Mouse (Mus musculus): ENCODE results near the gene Epb41l1. TPM values are rescaled to one million over a fixed set of nuclear protein-coding genes. Genes with fewer than 3 reads are reported as not detected.

Gene Epb41l1
- total and polyA plus RNA-seq, 2 experiments from 2014 or later, result 10.0 to 211 TPM

GRCm38 (mm10) chr2:156431409-156431808 is 10.7 kb downstream of the Epb41l1 start:
- ATAC-seq (no peak), DNase-seq (no peak)
- H3K4me1 ChIP-seq (ENCODE audit: insufficient read depth), result no peaks in the 10 kb centered on the region
- no peak overlapping the region for H3K4me2 ChIP-seq (ENCODE audit: low read depth)
- 70% methylated on average over 6 of the region's 6 CpGs for WGBS
- no peak overlapping the region for H3K4me3 ChIP-seq (ENCODE audit: low read depth, low read length)
- no peak overlapping the region for H3K9ac ChIP-seq
- H3K36me3 ChIP-seq (ENCODE audit: insufficient read depth), result no peaks in the 10 kb centered on the region
- no peak for TF ChIP-seq CTCF (IDR thresholded peaks at IDR 0.05; ENCODE audit: low read depth)
- H3K27me3 ChIP-seq (ENCODE audit: insufficient read depth, low read length), result no peaks in the 10 kb centered on the region
- H3K27ac ChIP-seq (ENCODE audit: low read depth, low read length), result no peak overlapping the region
- H3K9me3 ChIP-seq (ENCODE audit: low read length), result no peaks in the 10 kb centered on the region

GRCm38 (mm10) chr2:156432086-156432485 is 11.4 kb downstream of the Epb41l1 start:
- Histone ChIP-seq H3K9ac (no peak overlapping the region), H3K27ac (ENCODE audit: low read depth, low read length) (no peak overlapping the region), H3K4me3 (ENCODE audit: low read depth, low read length) (no peak overlapping the region), H3K4me2 (ENCODE audit: low read depth) (no peak overlapping the region), H3K4me1 (ENCODE audit: insufficient read depth) (no peaks in the 10 kb centered on the region), H3K9me3 (ENCODE audit: low read length) (no peaks in the 10 kb centered on the region), H3K27me3 (ENCODE audit: insufficient read depth, low read length) (no peaks in the 10 kb centered on the region), H3K36me3 (ENCODE audit: insufficient read depth) (no peaks in the 10 kb centered on the region)
- ATAC-seq (no peak), DNase-seq (no peak)
- no peak for TF ChIP-seq CTCF (IDR thresholded peaks at IDR 0.05; ENCODE audit: low read depth)
- WGBS, result 95% methylated on average over 3 of the region's 3 CpGs

GRCm38 (mm10) chr2:156432874-156433868 is 12.5 kb downstream of the Epb41l1 start:
- Histone ChIP-seq H3K4me1 (ENCODE audit: insufficient read depth) (no peaks in the 10 kb centered on the region), H3K4me2 (ENCODE audit: low read depth) (no peak overlapping the region), H3K9ac (no peak overlapping the region), H3K9me3 (ENCODE audit: low read length) (no peaks in the 10 kb centered on the region), H3K27ac (ENCODE audit: low read depth, low read length) (no peak overlapping the region), H3K4me3 (ENCODE audit: low read depth, low read length) (no peak overlapping the region), H3K27me3 (ENCODE audit: insufficient read depth, low read length) (no peaks in the 10 kb centered on the region), H3K36me3 (ENCODE audit: insufficient read depth) (no peaks in the 10 kb centered on the region)
- WGBS, result 48% methylated on average over 9 of the region's 9 CpGs
- ATAC-seq, result no peak
- DNase-seq, result no peak
- no peak for TF ChIP-seq CTCF (IDR thresholded peaks at IDR 0.05; ENCODE audit: low read depth)

GRCm38 (mm10) chr2:156437637-156438036 is 16.9 kb downstream of the Epb41l1 start:
- Histone ChIP-seq H3K27ac (ENCODE audit: low read depth, low read length) (no peak overlapping the region), H3K9ac (no peak overlapping the region), H3K9me3 (ENCODE audit: low read length) (no peaks in the 10 kb centered on the region), H3K4me1 (ENCODE audit: insufficient read depth) (no peaks in the 10 kb centered on the region), H3K27me3 (ENCODE audit: insufficient read depth, low read length) (no peaks in the 10 kb centered on the region), H3K36me3 (ENCODE audit: insufficient read depth) (0 out of 2 replicates have a peak, but pooled peaks cover 2% of the 10 kb centered on the region), H3K4me3 (ENCODE audit: low read depth, low read length) (no peak overlapping the region), H3K4me2 (ENCODE audit: low read depth) (no peak overlapping the region)
- TF ChIP-seq CTCF (IDR thresholded peaks at IDR 0.05; ENCODE audit: low read depth), result no peak
- no peak for ATAC-seq
- 89% methylated on average over 11 of the region's 11 CpGs for WGBS
- no peak for DNase-seq

- ATAC-seq (peak; percentile 40), DNase-seq (no peak)
- H3K9ac ChIP-seq, result no peak overlapping the region
- H3K36me3 ChIP-seq (ENCODE audit: insufficient read depth), result peaks cover 17% of the 10 kb centered on the region; the same call in 1 of the 2 replicates
- H3K4me1 ChIP-seq (ENCODE audit: insufficient read depth), result no peaks in the 10 kb centered on the region
- H3K4me3 ChIP-seq (ENCODE audit: low read depth, low read length), result no peak overlapping the region
- no peaks in the 10 kb centered on the region for H3K9me3 ChIP-seq (ENCODE audit: low read length)
- TF ChIP-seq CTCF (IDR thresholded peaks at IDR 0.05; ENCODE audit: low read depth), result no peak
- WGBS, result 42% methylated on average over 11 of the region's 11 CpGs
- H3K27ac ChIP-seq (ENCODE audit: low read depth, low read length), result 0 out of 2 replicates have a peak overlapping the region, but pooled peaks have one; percentile 9
- H3K4me2 ChIP-seq (ENCODE audit: low read depth), result no peak overlapping the region
- no peaks in the 10 kb centered on the region for H3K27me3 ChIP-seq (ENCODE audit: insufficient read depth, low read length)
Observed at GRCm38 (mm10) chr2:156439666-156440462, 19.2 kb downstream of the Epb41l1 start.

GRCm38 (mm10) chr2:156441909-156442308 is 21.2 kb downstream of the Epb41l1 start:
- no peak for TF ChIP-seq CTCF (IDR thresholded peaks at IDR 0.05; ENCODE audit: low read depth)
- no peak for ATAC-seq
- WGBS, result 69% methylated on average over 6 of the region's 6 CpGs

More at GRCm38 (mm10) chr2:156441909-156442308, 21.2 kb downstream of the Epb41l1 start:
- Histone ChIP-seq H3K36me3 (ENCODE audit: insufficient read depth) (peaks cover 34% of the 10 kb centered on the region), H3K27me3 (ENCODE audit: insufficient read depth, low read length) (no peaks in the 10 kb centered on the region), H3K4me2 (ENCODE audit: low read depth) (no peak overlapping the region), H3K4me1 (ENCODE audit: insufficient read depth) (no peaks in the 10 kb centered on the region), H3K9ac (no peak overlapping the region), H3K27ac (ENCODE audit: low read depth, low read length) (no peak overlapping the region), H3K4me3 (ENCODE audit: low read depth, low read length) (no peak overlapping the region), H3K9me3 (ENCODE audit: low read length) (no peaks in the 10 kb centered on the region)
- no peak for DNase-seq

All from forebrain, postnatal 0 days (tissue).